Mouse (Mus musculus) liver, adult 2 months (tissue): ENCODE measurements at regions not wholly inside any gene's neighbourhood (a gene's known extent, or its start where the extent isn't known, plus 50 kb on each side); places are given as distances from the start of the nearest gene placed in this dataset.

Source experiments
- DNase-seq: peaks from one replicate; pipeline ENCODE4 v3.0.0-alpha.2; 2011; ENCODE audit warnings: low read depth, low spot score; ENCODE audit errors: extremely low read depth
- H3K27ac ChIP-seq: fragments of 200-500 bp; replicated peaks from 2 replicates; pipeline ENCODE4 v1.5.1; 2012; ENCODE audit warnings: low read depth, mild to moderate bottlenecking, control low read depth, inconsistent platforms, low read length; ENCODE audit not compliant: insufficient read depth
- H3K27me3 ChIP-seq: fragments of 200-500 bp; 2 replicates; pipeline ENCODE4 v1.6.1; 2012; ENCODE audit warnings: mild to moderate bottlenecking, moderate library complexity, low read length, inconsistent platforms; ENCODE audit not compliant: control insufficient read depth, insufficient read depth
- H3K36me3 ChIP-seq: fragments of 200-500 bp; 2 replicates; pipeline ENCODE4 v1.6.1; 2012; ENCODE audit warnings: low read length, inconsistent platforms; ENCODE audit not compliant: control insufficient read depth, insufficient read depth
- H3K4me1 ChIP-seq: fragments of 200-500 bp; 2 replicates; pipeline ENCODE4 v1.6.1; 2011; ENCODE audit warnings: low read length; ENCODE audit not compliant: control insufficient read depth, insufficient read depth
- H3K4me3 ChIP-seq: fragments of 200-500 bp; 2 replicates; pipeline ENCODE4 v1.5.1; 2011; ENCODE audit warnings: low read depth, mild to moderate bottlenecking, control low read depth, low read length, moderate library complexity; ENCODE audit not compliant: insufficient read depth
- H3K79me2 ChIP-seq: fragments of 200-500 bp; 2 replicates; pipeline ENCODE4 v1.6.1; 2012; ENCODE audit warnings: inconsistent platforms, mild to moderate bottlenecking, low read length, moderate library complexity; ENCODE audit not compliant: control insufficient read depth, insufficient read depth
- H3K9ac ChIP-seq: fragments of 200-500 bp; 2 replicates; pipeline ENCODE4 v1.6.1; 2012; ENCODE audit warnings: low read depth, mild to moderate bottlenecking, control low read depth, inconsistent platforms, low read length
- CTCF ChIP-seq: fragments of 200-500 bp; IDR thresholded peaks from 2 replicates; pipeline ENCODE4 v1.5.1; 2011; ENCODE audit warnings: low read depth, low read length, control low read depth
- POLR2A ChIP-seq: fragments of 200-500 bp; IDR thresholded peaks from 2 replicates; pipeline ENCODE4 v1.6.1; 2011; ENCODE audit warnings: low read length, control low read depth; ENCODE audit not compliant: insufficient read depth; ENCODE audit errors: extremely low read depth
- WGBS: fragments of 180-500 bp; shearing (Covaris S2); methylation state at CpG from one replicate; pipeline ENCODE4 v1.1.7; 2018; 5-methylcytosine and 5-hydroxymethylcytosine counted together

GRCm38 (mm10) chr5:61943376-61943775 lies 134.8 kb downstream of the G6pd2 start:
- WGBS, result 56% methylated on average over 1 of the region's 1 CpGs
- Histone ChIP-seq H3K9ac (no peak overlapping the region), H3K36me3 (no peaks in the 10 kb centered on the region), H3K27me3 (no peaks in the 10 kb centered on the region), H3K27ac (no peak overlapping the region), H3K4me3 (no peak overlapping the region), H3K4me1 (no peaks in the 10 kb centered on the region), H3K79me2 (no peaks in the 10 kb centered on the region)
- TF ChIP-seq CTCF (no peak), POLR2A (no peak)
- DNase-seq, result no peak

- Histone ChIP-seq H3K4me1 (no peaks in the 10 kb centered on the region), H3K36me3 (no peaks in the 10 kb centered on the region), H3K79me2 (no peaks in the 10 kb centered on the region), H3K4me3 (no peak overlapping the region), H3K9ac (no peak overlapping the region), H3K27ac (no peak overlapping the region), H3K27me3 (no peaks in the 10 kb centered on the region)
- DNase-seq, result no peak
- TF ChIP-seq CTCF (no peak), POLR2A (no peak)
- 51% methylated on average over 1 of the region's 1 CpGs for WGBS
These were observed 176.6 kb downstream of the G6pd2 start for GRCm38 (mm10) chr5:61985211-61985610.

- Histone ChIP-seq H3K79me2 (no peaks in the 10 kb centered on the region), H3K4me3 (no peak overlapping the region), H3K9ac (no peak overlapping the region), H3K36me3 (no peaks in the 10 kb centered on the region), H3K4me1 (no peaks in the 10 kb centered on the region), H3K27me3 (no peaks in the 10 kb centered on the region), H3K27ac (no peak overlapping the region)
- TF ChIP-seq CTCF (no peak), POLR2A (no peak)
- no peak for DNase-seq
- WGBS, result 73% methylated on average over 4 of the region's 4 CpGs
These were observed 210.9 kb downstream of the G6pd2 start for GRCm38 (mm10) chr5:62019506-62019905.

- Histone ChIP-seq H3K9ac (no peak overlapping the region), H3K4me1 (no peaks in the 10 kb centered on the region), H3K27ac (no peak overlapping the region), H3K27me3 (no peaks in the 10 kb centered on the region), H3K4me3 (no peak overlapping the region), H3K36me3 (no peaks in the 10 kb centered on the region), H3K79me2 (no peaks in the 10 kb centered on the region)
- no peak for DNase-seq
- TF ChIP-seq CTCF (no peak), POLR2A (no peak)
These were observed 211.6 kb downstream of the G6pd2 start for GRCm38 (mm10) chr5:62020260-62020659.

- H3K4me3 ChIP-seq, result no peak overlapping the region
- H3K79me2 ChIP-seq, result no peaks in the 10 kb centered on the region
- no peak for DNase-seq
- no peak overlapping the region for H3K27ac ChIP-seq
- WGBS, result 65% methylated on average over 2 of the region's 2 CpGs
- TF ChIP-seq CTCF (no peak), POLR2A (no peak)
- no peak overlapping the region for H3K9ac ChIP-seq
- H3K4me1 ChIP-seq, result no peaks in the 10 kb centered on the region; the same call in 1 of the 2 replicates
- no peaks in the 10 kb centered on the region for H3K27me3 ChIP-seq
- H3K36me3 ChIP-seq, result no peaks in the 10 kb centered on the region
These were observed 232.9 kb downstream of the G6pd2 start for GRCm38 (mm10) chr5:62041475-62041874.

- H3K36me3 ChIP-seq, result no peaks in the 10 kb centered on the region
- H3K79me2 ChIP-seq, result no peaks in the 10 kb centered on the region
- H3K4me1 ChIP-seq, result no peaks in the 10 kb centered on the region; the same call in 1 of the 2 replicates
- H3K4me3 ChIP-seq, result no peak overlapping the region
- peak; percentile 80 for DNase-seq
- no peak for TF ChIP-seq CTCF
- no peak for TF ChIP-seq POLR2A
- H3K27me3 ChIP-seq, result no peaks in the 10 kb centered on the region
- no peak overlapping the region for H3K9ac ChIP-seq
- 38% methylated on average over 2 of the region's 2 CpGs for WGBS
- no peak overlapping the region for H3K27ac ChIP-seq
These were observed 235.1 kb downstream of the G6pd2 start for GRCm38 (mm10) chr5:62043678-62044077.
